Mouse (Mus musculus): ENCODE data around the gene Nlk. TPM values are rescaled to one million over a fixed set of nuclear protein-coding genes. Genes with fewer than 3 reads are reported as not detected.

Gene Nlk
- polyA plus RNA-seq, 1 experiment from 2014 or later, result 24.7 TPM

DNA sequence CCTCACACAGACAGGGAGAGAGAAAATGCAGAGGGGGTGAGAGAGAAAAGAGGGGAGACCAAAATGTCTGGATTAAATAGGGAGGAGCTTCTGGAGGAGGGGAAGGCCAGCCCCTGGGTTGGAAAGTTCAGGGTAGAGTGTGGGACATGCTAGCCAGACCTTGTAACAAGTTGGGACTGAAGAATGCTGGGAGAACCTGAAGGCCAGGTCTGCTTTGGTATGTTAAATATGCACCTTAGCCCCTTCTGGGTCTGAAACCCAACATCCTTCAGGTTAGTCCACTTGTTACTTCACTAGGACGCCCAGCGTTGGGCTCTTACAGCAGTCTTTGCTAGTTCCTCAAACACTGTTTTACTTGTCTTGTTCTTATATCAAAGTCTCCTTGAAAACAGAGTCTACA is 24.2 kb upstream of the Nlk start:
- no peak for ATAC-seq (ENCODE audit: low FRiP score, low read depth)
- WGBS, result 94% methylated on average over 2 of the region's 2 CpGs
- Histone ChIP-seq H3K9ac (no peak overlapping the region), H3K27ac (no peak overlapping the region), H3K4me2 (replicated peaks) (no peak overlapping the region), H3K9me3 (no peaks in the 10 kb centered on the region), H3K36me3 (no peaks in the 10 kb centered on the region), H3K27me3 (replicated peaks) (no peaks in the 10 kb centered on the region), H3K4me1 (no peaks in the 10 kb centered on the region), H3K4me3 (no peak overlapping the region)

DNA sequence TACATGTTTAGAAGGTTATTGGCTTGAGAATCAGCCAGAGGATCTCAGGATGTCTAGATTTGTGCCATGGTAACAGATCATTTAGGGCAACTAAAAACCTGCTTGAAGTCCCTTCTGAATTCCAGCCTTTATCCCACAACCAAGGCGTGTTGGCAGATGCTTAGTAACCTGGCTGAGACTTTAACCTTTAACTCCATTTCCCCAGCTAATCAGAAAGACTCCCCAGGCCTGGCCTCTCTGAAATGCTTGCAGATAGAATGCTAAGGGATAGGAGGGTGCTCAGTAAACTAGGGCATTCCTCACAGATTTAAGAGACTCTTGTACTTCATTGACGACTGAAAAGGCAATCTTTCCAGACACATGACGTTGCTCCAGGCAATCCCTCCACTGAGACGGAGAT is 20.5 kb upstream of the Nlk start:
- Histone ChIP-seq H3K4me2 (replicated peaks) (no peak overlapping the region), H3K4me3 (no peak overlapping the region), H3K27ac (no peak overlapping the region), H3K27me3 (replicated peaks) (no peaks in the 10 kb centered on the region), H3K36me3 (no peaks in the 10 kb centered on the region), H3K9me3 (no peaks in the 10 kb centered on the region), H3K4me1 (no peaks in the 10 kb centered on the region), H3K9ac (no peak overlapping the region)
- 68% methylated on average over 4 of the region's 4 CpGs for WGBS
- no peak for ATAC-seq (ENCODE audit: low FRiP score, low read depth)

DNA sequence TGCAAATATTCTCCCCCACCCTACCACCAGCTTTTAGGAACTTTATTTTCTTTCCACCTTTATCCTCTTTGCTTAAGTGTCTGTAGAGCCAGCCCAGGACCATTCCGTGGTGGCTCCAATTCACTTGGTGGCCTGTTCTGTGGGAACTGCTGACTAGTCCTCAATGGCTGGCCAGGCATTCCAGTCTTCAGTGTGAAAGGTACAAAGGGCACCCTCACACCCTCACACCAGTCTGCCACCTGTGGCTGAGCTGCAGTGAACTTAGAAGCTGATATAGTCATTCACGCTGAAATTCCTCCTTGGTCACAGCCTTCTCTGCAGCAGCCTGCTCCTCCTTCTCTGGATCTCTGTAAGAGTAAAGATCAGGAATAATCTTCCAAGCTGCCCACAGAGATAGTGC is 11.5 kb upstream of the Nlk start:
- Histone ChIP-seq H3K36me3 (no peaks in the 10 kb centered on the region), H3K27ac (no peak overlapping the region), H3K9me3 (no peaks in the 10 kb centered on the region), H3K4me3 (no peak overlapping the region), H3K27me3 (replicated peaks) (no peaks in the 10 kb centered on the region), H3K4me1 (no peaks in the 10 kb centered on the region), H3K4me2 (replicated peaks) (no peak overlapping the region), H3K9ac (no peak overlapping the region)
- ATAC-seq (ENCODE audit: low FRiP score, low read depth), result no peak
- 79% methylated on average over 2 of the region's 2 CpGs for WGBS

DNA sequence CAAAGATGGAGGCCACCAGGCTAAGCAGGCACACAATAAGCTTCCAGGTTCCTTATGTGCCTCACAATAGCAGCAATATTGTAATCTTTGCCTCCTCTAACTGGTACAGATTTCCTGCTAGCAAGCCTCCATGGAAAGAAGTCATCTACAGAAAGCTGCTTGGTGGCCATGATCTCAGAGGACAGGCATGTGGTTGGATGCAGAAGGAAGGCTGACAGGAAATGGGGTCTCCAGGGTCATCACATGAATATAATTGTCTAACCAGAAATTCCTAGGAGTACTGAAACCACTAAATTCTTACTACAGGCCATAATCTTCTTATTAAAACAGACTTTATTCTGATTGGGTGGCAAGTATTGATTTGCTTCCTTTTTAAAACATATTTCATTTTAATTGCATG is 8.9 kb upstream of the Nlk start:
- Histone ChIP-seq H3K4me3 (no peak overlapping the region), H3K36me3 (no peaks in the 10 kb centered on the region), H3K9me3 (no peaks in the 10 kb centered on the region), H3K27me3 (replicated peaks) (no peaks in the 10 kb centered on the region), H3K4me2 (replicated peaks) (no peak overlapping the region), H3K4me1 (no peaks in the 10 kb centered on the region), H3K27ac (no peak overlapping the region), H3K9ac (no peak overlapping the region)
- ATAC-seq (ENCODE audit: low FRiP score, low read depth), result no peak

DNA sequence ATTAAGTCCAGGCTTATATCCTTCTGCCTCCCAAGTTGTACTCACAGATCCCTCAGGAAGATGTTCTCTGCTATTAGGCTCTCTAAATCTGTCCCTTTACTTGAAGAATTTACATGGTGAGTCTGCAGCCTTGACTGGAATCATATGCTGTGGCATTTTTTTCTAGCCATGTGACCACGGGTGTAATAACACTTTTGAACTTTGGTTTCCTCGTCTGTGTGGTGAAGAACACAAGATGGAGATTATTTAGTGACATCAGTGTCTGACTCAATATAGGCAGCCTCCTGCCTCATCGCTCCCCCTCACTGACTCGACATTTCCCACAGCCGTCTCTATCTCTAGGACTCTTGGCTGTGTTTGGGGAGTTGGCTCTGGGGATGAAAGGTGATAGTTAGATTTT is 5.9 kb upstream of the Nlk start:
- Histone ChIP-seq H3K4me3 (no peak overlapping the region), H3K4me1 (no peaks in the 10 kb centered on the region), H3K9ac (no peak overlapping the region), H3K4me2 (replicated peaks) (no peak overlapping the region), H3K27me3 (replicated peaks) (no peaks in the 10 kb centered on the region), H3K36me3 (no peaks in the 10 kb centered on the region), H3K27ac (no peak overlapping the region), H3K9me3 (no peaks in the 10 kb centered on the region)
- WGBS, result 84% methylated on average over 5 of the region's 5 CpGs
- ATAC-seq (ENCODE audit: low FRiP score, low read depth), result no peak

DNA sequence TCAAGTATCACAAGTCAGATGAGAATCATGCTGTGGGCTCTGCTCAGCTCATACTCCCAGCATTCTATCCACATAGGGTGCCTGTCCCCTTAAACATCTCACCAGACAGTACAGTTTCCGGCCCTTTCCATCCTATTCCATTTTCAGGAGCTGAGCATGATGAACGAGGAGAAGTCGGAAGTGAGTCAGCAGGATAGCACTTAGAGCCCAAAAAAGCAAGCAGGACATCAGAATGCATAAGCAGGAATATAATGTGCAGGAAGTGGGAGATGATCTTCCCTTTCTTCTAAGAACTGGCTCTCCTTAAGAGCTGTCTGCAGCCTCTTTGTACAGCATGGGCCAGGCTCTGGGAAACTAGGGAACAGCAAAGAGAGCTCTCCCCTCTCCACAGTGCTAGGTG is 5.1 kb upstream of the Nlk start:
- 75% methylated on average over 3 of the region's 3 CpGs for WGBS
- H3K36me3 ChIP-seq, result no peaks in the 10 kb centered on the region
- no peak overlapping the region for H3K4me3 ChIP-seq
- H3K4me1 ChIP-seq, result no peaks in the 10 kb centered on the region
- ATAC-seq (ENCODE audit: low FRiP score, low read depth), result no peak
- H3K4me2 ChIP-seq (replicated peaks), result no peak overlapping the region
- H3K27ac ChIP-seq, result no peak overlapping the region
- no peaks in the 10 kb centered on the region for H3K9me3 ChIP-seq
- no peaks in the 10 kb centered on the region for H3K27me3 ChIP-seq (replicated peaks)
- H3K9ac ChIP-seq, result no peak overlapping the region

DNA sequence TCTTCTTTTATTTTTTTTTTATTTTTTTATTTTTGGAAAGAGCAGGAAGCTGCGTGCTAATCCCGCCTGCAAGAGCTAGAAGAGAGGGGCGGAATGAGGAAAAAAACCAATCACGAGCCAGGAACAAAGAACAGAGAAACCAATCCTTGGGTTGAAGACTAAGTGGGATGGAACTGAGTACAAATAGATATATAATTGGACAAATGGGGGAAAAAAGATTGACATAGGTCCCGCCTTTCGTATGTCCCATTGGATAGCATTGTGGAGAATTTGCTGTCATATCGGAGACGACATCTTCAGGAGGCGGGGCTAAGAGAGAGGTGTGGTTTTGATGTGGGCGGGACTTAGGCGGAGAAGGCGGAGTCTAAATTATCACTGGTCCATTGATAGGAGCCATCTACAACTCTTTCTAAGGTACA is 589 bp upstream of the Nlk start:
- Histone ChIP-seq H3K36me3 (no peaks in the 10 kb centered on the region), H3K4me1 (peaks cover 28% of the 10 kb centered on the region), H3K4me3 (peak overlapping the region; percentile 88), H3K27ac (no peak overlapping the region), H3K4me2 (replicated peaks) (peak overlapping the region; percentile 40), H3K27me3 (replicated peaks) (no peaks in the 10 kb centered on the region), H3K9ac (no peak overlapping the region), H3K9me3 (no peaks in the 10 kb centered on the region)
- under 1% methylated on average over 12 of the region's 12 CpGs for WGBS
- ATAC-seq (ENCODE audit: low FRiP score, low read depth), result peak; percentile 92

DNA sequence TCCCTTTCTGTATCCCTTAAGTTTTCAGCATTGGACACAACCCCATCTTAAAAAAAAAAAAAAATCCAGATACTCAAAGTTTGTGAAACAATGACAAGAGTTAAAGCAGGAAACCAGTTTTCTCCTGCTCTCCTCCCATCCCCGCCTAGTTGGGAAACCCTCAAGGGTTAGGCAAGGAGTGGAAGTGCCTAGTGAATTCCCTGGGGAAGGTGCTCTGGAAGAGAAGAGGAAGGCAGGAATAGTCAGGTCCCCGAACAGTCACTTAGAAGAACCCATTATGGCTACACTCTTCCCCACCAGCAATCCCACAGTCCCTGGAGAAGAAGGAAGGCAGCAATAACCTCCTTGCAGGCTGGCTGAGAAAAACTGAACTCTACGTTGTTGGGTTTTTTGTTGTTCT is 2.9 kb downstream of the Nlk start:
- Histone ChIP-seq H3K9ac (no peak overlapping the region), H3K27ac (no peak overlapping the region), H3K27me3 (replicated peaks) (no peaks in the 10 kb centered on the region), H3K4me3 (no peak overlapping the region), H3K36me3 (no peaks in the 10 kb centered on the region), H3K4me2 (replicated peaks) (peak overlapping the region; percentile 67), H3K4me1 (peaks cover 39% of the 10 kb centered on the region), H3K9me3 (no peaks in the 10 kb centered on the region)
- WGBS, result 62% methylated on average over 3 of the region's 3 CpGs
- ATAC-seq (ENCODE audit: low FRiP score, low read depth), result no peak

DNA sequence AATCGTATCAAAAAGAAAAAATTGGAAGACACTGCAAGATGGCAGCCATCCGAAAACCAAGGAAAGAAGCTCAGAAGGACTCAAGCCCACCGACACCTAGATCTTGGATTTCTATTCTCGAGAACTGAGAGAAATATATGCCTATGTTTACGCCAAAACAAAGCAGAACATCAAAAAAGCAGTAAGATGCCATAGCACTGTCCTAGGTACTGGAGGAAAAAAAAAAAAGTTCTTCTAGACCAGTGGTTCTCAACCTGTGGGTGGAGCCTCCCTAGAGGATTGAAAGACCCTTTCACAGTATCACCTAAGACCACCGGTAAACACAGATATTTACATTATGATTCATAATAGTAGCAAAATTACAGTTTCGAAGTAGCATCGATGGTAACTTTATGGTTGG is 3.9 kb downstream of the Nlk start:
- H3K27ac ChIP-seq, result no peak overlapping the region
- H3K9ac ChIP-seq, result no peak overlapping the region
- H3K9me3 ChIP-seq, result no peaks in the 10 kb centered on the region
- WGBS, result 98% methylated on average over 8 of the region's 8 CpGs
- H3K36me3 ChIP-seq, result no peaks in the 10 kb centered on the region
- no peak overlapping the region for H3K4me3 ChIP-seq
- H3K27me3 ChIP-seq (replicated peaks), result no peaks in the 10 kb centered on the region
- peaks cover 40% of the 10 kb centered on the region for H3K4me1 ChIP-seq
- ATAC-seq (ENCODE audit: low FRiP score, low read depth), result no peak
- peak overlapping the region; percentile 67 for H3K4me2 ChIP-seq (replicated peaks)

DNA sequence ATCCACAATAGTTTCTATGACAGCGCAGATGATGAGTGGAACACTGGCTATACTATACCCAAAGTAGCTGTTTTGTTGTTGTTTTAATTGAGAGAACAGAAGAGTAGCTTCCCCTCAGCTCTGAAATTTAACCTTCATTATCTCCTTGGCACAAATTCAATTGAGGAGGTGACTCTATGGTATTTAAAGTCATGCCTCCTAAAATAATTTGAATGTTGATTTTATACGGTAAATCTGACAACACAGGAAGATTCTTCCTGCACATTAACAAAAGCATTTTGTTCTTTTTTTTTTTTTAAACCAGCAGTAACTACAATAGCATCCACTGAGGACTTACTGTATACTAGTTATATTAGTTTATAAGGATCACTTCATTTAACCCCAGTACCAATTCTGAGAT is 6.0 kb downstream of the Nlk start:
- no peak for ATAC-seq (ENCODE audit: low FRiP score, low read depth)
- Histone ChIP-seq H3K4me1 (peaks cover 42% of the 10 kb centered on the region), H3K9me3 (no peaks in the 10 kb centered on the region), H3K4me3 (no peak overlapping the region), H3K9ac (no peak overlapping the region), H3K27me3 (replicated peaks) (no peaks in the 10 kb centered on the region), H3K36me3 (no peaks in the 10 kb centered on the region), H3K27ac (no peak overlapping the region), H3K4me2 (replicated peaks) (no peak overlapping the region)
- 83% methylated on average over 2 of the region's 2 CpGs for WGBS

DNA sequence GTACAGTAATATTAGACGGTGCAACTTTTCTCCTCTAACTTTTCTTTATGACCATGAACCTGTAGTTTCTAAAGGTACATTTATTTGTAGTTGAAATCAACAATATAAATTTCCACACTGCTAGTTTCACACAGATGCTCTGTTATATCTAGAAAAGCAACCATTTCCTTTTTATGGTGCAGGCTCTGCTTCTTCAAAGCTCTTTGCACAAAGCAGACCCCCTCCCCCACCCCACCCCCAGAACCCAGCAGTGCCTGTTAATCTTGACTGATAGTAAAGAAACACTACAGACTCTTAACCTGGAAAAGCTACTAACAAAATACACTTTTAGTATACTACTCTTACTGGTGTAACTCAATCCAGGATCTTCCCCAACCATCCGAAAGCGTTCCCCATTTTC is 6.6 kb downstream of the Nlk start:
- H3K4me2 ChIP-seq (replicated peaks), result no peak overlapping the region
- H3K4me1 ChIP-seq, result peaks cover 35% of the 10 kb centered on the region
- no peak overlapping the region for H3K9ac ChIP-seq
- H3K36me3 ChIP-seq, result 0 out of 2 replicates have a peak, but pooled peaks cover 2% of the 10 kb centered on the region
- WGBS, result 84% methylated on average over 3 of the region's 3 CpGs
- no peak overlapping the region for H3K4me3 ChIP-seq
- no peaks in the 10 kb centered on the region for H3K9me3 ChIP-seq
- no peak for ATAC-seq (ENCODE audit: low FRiP score, low read depth)
- H3K27ac ChIP-seq, result no peak overlapping the region
- H3K27me3 ChIP-seq (replicated peaks), result no peaks in the 10 kb centered on the region

DNA sequence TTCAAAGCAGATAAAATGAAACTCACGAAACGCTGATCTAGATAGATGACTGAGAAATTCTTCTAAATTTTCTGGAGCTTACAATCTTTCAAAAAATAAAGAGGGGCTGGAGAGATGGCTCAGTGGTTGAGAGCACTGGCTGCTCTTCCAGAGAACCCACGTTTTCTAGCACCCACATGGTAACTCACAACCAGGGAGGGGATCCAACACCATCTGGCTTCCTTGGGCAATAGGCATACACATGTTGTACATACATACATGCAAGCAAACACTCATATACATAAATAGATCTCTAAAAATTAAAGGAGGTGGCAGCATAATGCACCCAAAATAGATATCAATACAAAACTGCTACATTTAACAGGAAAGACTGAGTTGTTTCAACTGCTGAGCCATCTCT is 16.1 kb downstream of the Nlk start:
- WGBS, result 89% methylated on average over 3 of the region's 3 CpGs
- Histone ChIP-seq H3K27me3 (replicated peaks) (no peaks in the 10 kb centered on the region), H3K9ac (no peak overlapping the region), H3K36me3 (peaks cover 8% of the 10 kb centered on the region; the same call in 1 of the 2 replicates), H3K4me2 (replicated peaks) (no peak overlapping the region), H3K9me3 (no peaks in the 10 kb centered on the region), H3K4me3 (no peak overlapping the region), H3K4me1 (no peaks in the 10 kb centered on the region), H3K27ac (no peak overlapping the region)
- no peak for ATAC-seq (ENCODE audit: low FRiP score, low read depth)

DNA sequence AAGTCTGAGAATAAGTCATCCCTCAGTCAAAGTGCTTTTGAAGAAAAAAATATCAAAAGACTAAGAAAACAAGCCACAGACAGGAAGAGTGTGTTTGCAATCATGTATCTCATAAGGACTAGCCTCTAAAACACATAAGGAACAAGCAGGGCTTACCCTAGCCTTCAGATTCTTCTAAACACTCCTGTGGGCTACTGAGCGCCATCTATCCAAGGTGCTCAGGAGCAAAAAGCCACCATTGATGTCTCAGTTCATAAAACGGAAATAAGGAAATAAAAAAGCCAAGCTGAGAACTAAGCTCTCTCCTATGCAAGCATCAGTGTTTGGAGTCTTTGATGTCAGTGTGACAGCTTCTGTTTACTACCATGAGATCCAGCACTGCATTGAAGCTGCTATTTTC is 18.4 kb downstream of the Nlk start:
- H3K4me2 ChIP-seq (replicated peaks), result no peak overlapping the region
- H3K36me3 ChIP-seq, result peaks cover 6% of the 10 kb centered on the region; the same call in 1 of the 2 replicates
- ATAC-seq (ENCODE audit: low FRiP score, low read depth), result no peak
- no peak overlapping the region for H3K27ac ChIP-seq
- no peaks in the 10 kb centered on the region for H3K9me3 ChIP-seq
- H3K9ac ChIP-seq, result no peak overlapping the region
- H3K27me3 ChIP-seq (replicated peaks), result no peaks in the 10 kb centered on the region
- H3K4me1 ChIP-seq, result no peaks in the 10 kb centered on the region
- 81% methylated on average over 2 of the region's 2 CpGs for WGBS
- H3K4me3 ChIP-seq, result no peak overlapping the region

DNA sequence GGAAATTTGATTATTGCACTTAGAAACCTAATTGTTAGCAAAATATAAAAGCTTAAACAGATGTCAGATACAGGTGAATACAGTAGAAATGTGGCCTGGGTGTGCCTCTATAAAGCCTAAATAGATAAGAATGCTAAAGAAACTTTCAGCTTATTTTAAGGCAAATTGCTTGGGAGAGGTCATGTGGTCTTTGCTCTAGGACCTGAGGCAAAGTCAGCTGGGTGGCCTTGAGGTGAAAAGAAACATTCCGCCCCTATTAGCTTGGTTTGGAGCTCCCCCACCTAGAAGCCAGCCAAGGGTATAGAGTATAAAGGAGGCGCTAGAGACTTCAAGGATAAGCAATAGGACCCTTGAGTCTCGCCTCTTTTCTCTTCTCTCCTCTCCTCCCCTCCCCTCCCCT is 28.5 kb downstream of the Nlk start:
- H3K4me2 ChIP-seq (replicated peaks), result no peak overlapping the region
- H3K27ac ChIP-seq, result no peak overlapping the region
- H3K4me3 ChIP-seq, result no peak overlapping the region
- no peaks in the 10 kb centered on the region for H3K27me3 ChIP-seq (replicated peaks)
- H3K4me1 ChIP-seq, result peaks cover 8% of the 10 kb centered on the region; the same call in 1 of the 2 replicates
- no peak for ATAC-seq (ENCODE audit: low FRiP score, low read depth)
- H3K36me3 ChIP-seq, result no peaks in the 10 kb centered on the region
- H3K9me3 ChIP-seq, result no peaks in the 10 kb centered on the region
- 39% methylated on average over 3 of the region's 3 CpGs for WGBS
- H3K9ac ChIP-seq, result no peak overlapping the region
